Mouse (Mus musculus) stomach, embryonic 15.5 days (tissue): ENCODE data around the gene Glod4. TPM values are rescaled to one million over a fixed set of nuclear protein-coding genes. Genes with fewer than 3 reads are reported as not detected.
"Not testable (repeated sequence)": the region's sequence is repeated elsewhere in the genome, so short reads cannot be mapped to it uniquely, and the experiment has no call there.

ENCODE experiments used
- ATAC-seq: fragments of 200-750 bp; cut with Nextera tagmentation; 2 replicates; pipeline ENCODE4 v1.8.0; 2017; ENCODE audit warnings: low read depth, moderate number of reproducible peaks, moderate TSS enrichment; ENCODE audit not compliant: insufficient read depth, low FRiP score
- H3K27ac ChIP-seq: fragments of 300-500 bp; sonication (generic); 2 replicates; pipeline ENCODE4 v1.5.1; 2015; ENCODE audit warnings: mild to moderate bottlenecking, inconsistent platforms
- H3K27me3 ChIP-seq: fragments of 300-500 bp; sonication (generic); replicated peaks from 2 replicates; pipeline ENCODE4 v1.6.1; 2015; ENCODE audit warnings: inconsistent platforms
- H3K36me3 ChIP-seq: fragments of 300-500 bp; sonication (generic); 2 replicates; pipeline ENCODE4 v1.6.1; 2015; ENCODE audit warnings: inconsistent platforms
- H3K4me1 ChIP-seq: fragments of 300-500 bp; sonication (generic); 2 replicates; pipeline ENCODE4 v1.6.1; 2015; ENCODE audit warnings: inconsistent platforms
- H3K4me2 ChIP-seq: fragments of 300-500 bp; sonication (generic); 2 replicates; pipeline ENCODE4 v1.6.1; 2015; ENCODE audit warnings: mild to moderate bottlenecking, inconsistent platforms
- H3K4me3 ChIP-seq: fragments of 300-500 bp; sonication (generic); replicated peaks from 2 replicates; pipeline ENCODE4 v1.5.1; 2015; ENCODE audit warnings: inconsistent platforms
- H3K9ac ChIP-seq: fragments of 300-500 bp; sonication (generic); 2 replicates; pipeline ENCODE4 v1.6.1; 2015; ENCODE audit warnings: inconsistent platforms
- H3K9me3 ChIP-seq: fragments of 300-500 bp; sonication (generic); 2 replicates; pipeline ENCODE4 v1.6.1; 2016; ENCODE audit warnings: inconsistent platforms
- WGBS: fragments of 180-500 bp; shearing (Covaris S2); methylation state at CpG from one replicate; pipeline ENCODE4 v1.1.7; 2015; 5-methylcytosine and 5-hydroxymethylcytosine counted together
- polyA plus RNA-seq: library from polyadenylated mRNA; unstranded; fragments of >200 nt; fragmentation: Nextera tagmentation; extraction: Ambion mirVana; gene quantifications from 2 replicates; pipeline ENCODE4 v1.2.1, GENCODE M21; 2015

Gene Glod4
- polyA plus RNA-seq, 1 experiment from 2014 or later = 119 TPM

DNA sequence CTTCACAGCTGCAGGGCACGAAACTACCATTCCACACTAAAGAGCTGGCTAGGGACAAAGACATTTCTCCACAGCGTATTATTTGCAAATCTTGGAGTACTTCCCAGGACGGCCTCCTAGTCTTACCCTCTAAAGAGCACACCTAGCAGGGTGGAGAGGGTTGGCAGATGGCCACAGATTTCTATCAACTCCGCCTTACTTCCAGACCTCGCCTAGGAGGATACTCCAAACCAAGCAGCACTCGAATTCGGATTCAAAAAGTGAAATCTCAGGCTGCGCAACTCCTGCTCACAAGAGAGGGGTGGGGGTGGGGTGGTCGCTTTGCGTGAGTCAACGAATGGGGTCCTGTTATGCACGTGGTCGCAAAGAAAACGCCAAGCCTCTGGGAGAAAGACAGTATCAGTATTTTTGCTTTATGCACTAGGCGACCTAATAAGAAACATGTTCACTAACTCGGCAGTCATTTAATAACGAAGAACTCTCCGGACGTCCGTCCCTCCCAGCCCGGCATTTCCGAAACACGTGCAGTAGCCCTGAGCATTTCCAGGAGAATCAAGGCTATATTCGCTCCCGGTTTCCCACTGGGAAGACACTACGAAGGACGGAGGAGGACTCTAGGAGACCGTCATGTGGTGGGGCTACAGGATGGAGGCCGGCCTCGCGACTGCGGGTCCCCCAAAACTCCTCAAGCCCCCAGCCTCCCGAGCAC lies 26.7 kb downstream of the Glod4 start:
- Histone ChIP-seq H3K9ac (peak overlapping the region; percentile 82), H3K4me3 (peak overlapping the region; percentile 93), H3K4me1 (no peaks in the 10 kb centered on the region), H3K4me2 (peak overlapping the region; percentile 73), H3K9me3 (no peaks in the 10 kb centered on the region), H3K27me3 (no peaks in the 10 kb centered on the region), H3K36me3 (peaks cover 21% of the 10 kb centered on the region), H3K27ac (peak overlapping the region; percentile 96)
- peak; percentile 23 for ATAC-seq
- 2% methylated on average over 33 of the region's 33 CpGs for WGBS

DNA sequence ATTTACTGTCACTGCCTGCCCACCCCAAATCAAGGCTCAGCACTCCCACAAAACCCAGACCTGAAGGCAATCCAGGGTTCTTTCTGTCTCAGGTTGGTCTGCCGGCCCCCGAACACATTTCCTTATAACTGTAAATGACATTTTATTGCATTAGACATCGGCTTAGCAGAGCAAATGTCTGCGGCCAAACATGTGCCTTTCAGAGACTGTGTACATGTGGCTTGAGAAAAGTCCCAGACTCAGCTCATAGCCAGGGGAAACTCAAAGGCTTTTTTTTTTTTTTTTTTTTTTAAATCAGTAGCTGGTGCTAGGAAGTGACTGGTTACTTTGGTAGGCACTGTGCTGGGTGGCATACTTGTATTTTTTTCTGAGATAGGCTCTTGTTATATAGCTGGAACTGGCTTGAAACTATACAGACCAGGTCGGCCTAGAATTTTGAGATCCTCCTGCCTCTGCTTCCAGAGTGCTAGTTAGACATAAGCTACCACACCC lies 27.4 kb downstream of the Glod4 start:
- Histone ChIP-seq H3K36me3 (peaks cover 22% of the 10 kb centered on the region), H3K27me3 (no peaks in the 10 kb centered on the region), H3K9me3 (no peaks in the 10 kb centered on the region), H3K4me2 (peak overlapping the region; percentile 73), H3K4me1 (no peaks in the 10 kb centered on the region), H3K9ac (no peak overlapping the region), H3K27ac (peak overlapping the region; percentile 96), H3K4me3 (peak overlapping the region; percentile 93)
- ATAC-seq = no peak
- WGBS = 88% methylated on average over 5 of the region's 5 CpGs

DNA sequence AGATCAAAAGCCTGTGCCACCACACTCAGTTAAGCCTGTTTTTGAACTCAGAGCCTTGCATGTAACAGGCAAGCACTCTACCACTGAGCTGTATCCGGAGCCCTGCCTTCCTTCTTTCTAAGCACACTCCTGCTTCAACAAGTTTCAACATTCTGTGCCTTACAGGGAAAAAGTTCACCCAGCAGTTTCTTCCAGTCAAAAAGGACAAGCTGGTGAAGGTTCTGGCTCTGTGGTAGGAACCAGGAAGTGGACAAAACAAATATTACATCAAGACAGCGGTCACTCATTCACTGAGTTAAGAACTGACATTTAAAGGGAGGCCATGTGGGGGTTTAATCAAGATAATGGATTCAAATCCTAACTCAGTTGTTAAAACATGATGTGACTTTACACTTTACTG lies 28.5 kb downstream of the Glod4 start:
- Histone ChIP-seq H3K27ac (peak overlapping the region; percentile 68; the same call in 1 of the 2 replicates), H3K9ac (no peak overlapping the region), H3K27me3 (no peaks in the 10 kb centered on the region), H3K4me3 (no peak overlapping the region), H3K36me3 (peaks cover 22% of the 10 kb centered on the region), H3K4me2 (no peak overlapping the region), H3K9me3 (no peaks in the 10 kb centered on the region), H3K4me1 (peaks cover 3% of the 10 kb centered on the region; the same call in 1 of the 2 replicates)
- ATAC-seq = no peak
- WGBS = 81% methylated on average over 2 of the region's 2 CpGs

DNA sequence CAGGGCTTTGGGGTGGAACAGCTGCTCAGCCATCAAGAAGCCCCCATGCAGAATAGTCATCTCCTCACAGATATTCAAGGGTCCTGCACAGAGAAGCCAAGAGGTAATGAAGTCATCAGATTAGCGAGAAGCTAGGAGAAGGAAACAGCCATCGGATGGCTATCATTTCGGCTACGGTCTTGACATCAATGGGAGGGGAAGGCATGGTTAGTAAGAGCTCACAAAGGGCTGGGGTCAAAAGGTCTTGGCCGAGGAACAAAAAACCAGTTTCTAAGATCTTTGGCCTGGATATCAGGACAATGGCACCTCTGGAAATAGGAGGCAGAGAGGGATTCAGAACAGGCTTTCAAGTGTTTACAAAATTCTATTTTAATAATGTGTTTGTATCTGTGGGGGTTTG lies 29.7 kb downstream of the Glod4 start:
- no peaks in the 10 kb centered on the region for H3K27me3 ChIP-seq
- no peak overlapping the region for H3K4me2 ChIP-seq
- no peak for ATAC-seq
- 83% methylated on average over 5 of the region's 5 CpGs for WGBS
- peaks cover 9% of the 10 kb centered on the region; the same call in 1 of the 2 replicates for H3K4me1 ChIP-seq
- no peak overlapping the region for H3K4me3 ChIP-seq
- H3K9me3 ChIP-seq = no peaks in the 10 kb centered on the region
- peaks cover 25% of the 10 kb centered on the region for H3K36me3 ChIP-seq
- H3K9ac ChIP-seq = no peak overlapping the region
- H3K27ac ChIP-seq = no peak overlapping the region

DNA sequence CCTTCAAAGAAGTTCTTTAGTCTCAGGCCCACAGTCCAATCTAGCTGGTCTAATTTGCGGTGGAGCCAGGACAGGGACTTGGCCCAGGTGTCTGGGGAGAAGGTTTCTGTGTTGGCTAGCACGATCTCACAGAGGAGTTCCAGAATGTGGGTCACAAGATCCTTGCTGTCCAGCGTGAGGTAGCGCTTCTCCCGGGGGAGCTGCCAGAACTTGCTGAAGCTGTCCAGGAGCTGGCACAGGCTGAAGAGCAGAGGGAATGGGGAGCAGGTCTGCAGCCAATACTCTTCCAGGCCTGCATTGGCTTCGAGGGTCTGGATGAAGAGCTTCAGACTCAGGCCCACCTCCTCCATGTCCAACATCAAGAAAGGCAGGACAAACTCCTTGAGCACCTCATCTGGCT lies 31.9 kb downstream of the Glod4 start:
- H3K27me3 ChIP-seq, H3K4me1 ChIP-seq, H3K9me3 ChIP-seq, H3K27ac ChIP-seq, H3K9ac ChIP-seq, H3K4me3 ChIP-seq, H3K4me2 ChIP-seq, ATAC-seq: not testable (repeated sequence)
- WGBS = 92% methylated on average over 5 of the region's 6 CpGs
- H3K36me3 ChIP-seq = peaks cover 42% of the 10 kb centered on the region

DNA sequence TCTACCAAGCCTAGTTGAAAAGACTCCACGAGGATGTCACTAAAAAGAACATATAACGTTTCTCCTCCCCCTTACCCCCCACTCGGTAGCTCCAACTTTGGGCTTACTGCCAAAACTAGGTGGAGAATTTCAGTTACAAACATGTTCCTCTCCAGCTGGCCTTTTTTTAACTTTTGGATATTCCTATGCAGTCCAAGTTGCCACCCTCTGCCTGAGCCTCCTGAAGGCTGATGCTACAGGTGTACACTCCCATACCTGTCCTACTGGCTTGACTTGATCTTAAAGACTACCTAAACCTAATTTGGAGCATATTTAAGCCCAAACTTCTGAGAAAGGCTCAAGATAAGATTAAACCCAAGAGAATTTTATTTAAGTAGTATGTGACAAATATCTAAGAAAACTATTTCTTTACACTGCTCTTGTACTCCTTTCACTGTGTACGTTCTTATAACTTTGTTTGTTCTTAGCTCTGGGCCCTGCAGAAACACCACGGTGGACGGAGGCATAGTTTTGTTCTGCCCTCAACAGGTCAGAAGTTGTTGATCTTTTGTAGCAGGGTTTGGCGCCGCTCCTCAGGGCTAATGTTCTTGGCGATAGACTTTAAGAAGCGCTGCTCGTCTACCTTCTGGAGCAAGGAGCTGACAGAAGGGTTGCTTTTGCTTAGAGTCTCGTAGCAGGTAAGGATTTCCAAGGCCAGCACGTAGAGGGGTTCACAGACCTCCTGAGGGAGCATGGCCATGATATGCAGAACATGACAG lies 33.1 kb downstream of the Glod4 start:
- no peak overlapping the region; the same call in 1 of the 2 replicates for H3K27ac ChIP-seq
- no peak for ATAC-seq
- H3K9ac ChIP-seq = no peak overlapping the region
- H3K9me3 ChIP-seq = no peaks in the 10 kb centered on the region
- no peaks in the 10 kb centered on the region for H3K27me3 ChIP-seq
- peaks cover 9% of the 10 kb centered on the region; the same call in 1 of the 2 replicates for H3K4me1 ChIP-seq
- 65% methylated on average over 13 of the region's 13 CpGs for WGBS
- no peak overlapping the region for H3K4me3 ChIP-seq
- peaks cover 51% of the 10 kb centered on the region for H3K36me3 ChIP-seq
- H3K4me2 ChIP-seq = no peak overlapping the region

DNA sequence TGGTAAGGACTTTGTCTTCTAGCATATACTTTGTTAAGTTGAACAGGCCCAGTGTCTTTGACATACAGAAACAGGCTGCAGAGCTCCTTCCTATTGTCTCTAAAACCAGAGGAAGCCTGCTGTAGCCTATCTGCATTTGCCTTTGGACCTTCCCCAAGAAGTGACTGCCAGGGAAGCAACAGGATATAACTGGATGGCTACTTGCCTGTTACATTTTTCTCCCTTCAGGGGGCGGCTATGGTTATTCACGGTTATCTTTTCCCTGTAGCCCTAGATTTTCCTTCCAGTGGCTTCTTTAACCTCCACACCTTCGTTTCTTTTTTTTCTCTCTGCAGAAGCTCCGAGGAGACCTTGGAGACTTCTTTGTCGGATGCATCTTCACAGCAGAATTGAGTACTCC lies 36.7 kb downstream of the Glod4 start:
- Histone ChIP-seq H3K4me1 (peaks cover 9% of the 10 kb centered on the region; the same call in 1 of the 2 replicates), H3K9me3 (no peaks in the 10 kb centered on the region), H3K4me3 (no peak overlapping the region), H3K36me3 (peaks cover 36% of the 10 kb centered on the region), H3K27me3 (no peaks in the 10 kb centered on the region), H3K9ac (no peak overlapping the region), H3K27ac (no peak overlapping the region), H3K4me2 (no peak overlapping the region)
- WGBS = 87% methylated on average over 5 of the region's 5 CpGs
- no peak for ATAC-seq

DNA sequence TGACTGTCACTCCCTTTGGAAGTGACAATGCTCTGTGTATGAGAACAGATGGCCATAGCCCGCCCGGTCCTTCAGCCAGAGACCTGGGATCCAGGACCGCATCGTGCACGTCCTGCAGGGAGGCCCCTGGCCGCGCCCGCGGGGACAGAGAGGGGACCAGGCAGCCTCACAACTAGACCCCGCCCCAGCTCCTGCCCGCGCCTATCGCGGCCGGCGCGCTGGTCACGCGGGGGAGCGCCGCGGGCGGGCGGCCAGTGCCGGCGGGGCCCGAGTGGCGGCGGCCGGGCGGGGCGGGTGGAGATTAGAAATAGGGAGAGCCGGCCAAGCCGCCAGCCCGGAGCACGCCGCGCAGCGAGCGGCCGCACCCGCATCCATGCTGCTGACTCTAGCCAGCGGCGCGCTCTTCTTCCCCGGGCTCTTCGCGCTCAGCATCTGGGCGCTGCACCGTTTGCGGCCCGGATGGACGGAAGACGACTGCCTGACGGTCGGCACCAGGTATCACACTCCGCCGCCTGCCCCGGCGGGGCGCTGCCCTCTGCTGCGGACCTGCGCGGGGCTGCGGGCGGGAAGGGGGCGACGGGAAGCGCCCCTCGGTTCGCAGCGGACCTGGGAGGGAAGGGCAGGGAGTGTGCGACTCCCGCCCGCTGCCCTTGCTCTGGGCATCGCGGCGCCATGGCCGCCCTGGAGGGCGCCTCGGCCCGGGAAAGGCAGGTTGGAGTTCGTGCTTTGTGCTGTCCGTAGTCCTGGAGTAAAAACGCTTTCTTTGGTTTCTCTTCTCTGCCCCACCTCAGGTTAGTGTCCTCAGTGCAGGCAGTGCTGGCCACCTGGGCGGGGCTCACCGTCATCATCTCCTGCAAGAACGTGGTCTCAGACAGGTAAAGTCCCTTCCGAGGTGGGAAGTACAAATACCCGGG lies 41.5 kb downstream of the Glod4 start:
- peak overlapping the region; percentile 86 for H3K27ac ChIP-seq
- no peaks in the 10 kb centered on the region for H3K27me3 ChIP-seq
- H3K36me3 ChIP-seq = peaks cover 16% of the 10 kb centered on the region; the same call in 1 of the 2 replicates
- no peaks in the 10 kb centered on the region for H3K4me1 ChIP-seq
- H3K4me3 ChIP-seq = peak overlapping the region; percentile 96
- under 1% methylated on average over 90 of the region's 90 CpGs for WGBS
- peak overlapping the region; percentile 96 for H3K9ac ChIP-seq
- peak overlapping the region; percentile 84 for H3K4me2 ChIP-seq
- no peaks in the 10 kb centered on the region for H3K9me3 ChIP-seq
- peak; percentile 98 for ATAC-seq

DNA sequence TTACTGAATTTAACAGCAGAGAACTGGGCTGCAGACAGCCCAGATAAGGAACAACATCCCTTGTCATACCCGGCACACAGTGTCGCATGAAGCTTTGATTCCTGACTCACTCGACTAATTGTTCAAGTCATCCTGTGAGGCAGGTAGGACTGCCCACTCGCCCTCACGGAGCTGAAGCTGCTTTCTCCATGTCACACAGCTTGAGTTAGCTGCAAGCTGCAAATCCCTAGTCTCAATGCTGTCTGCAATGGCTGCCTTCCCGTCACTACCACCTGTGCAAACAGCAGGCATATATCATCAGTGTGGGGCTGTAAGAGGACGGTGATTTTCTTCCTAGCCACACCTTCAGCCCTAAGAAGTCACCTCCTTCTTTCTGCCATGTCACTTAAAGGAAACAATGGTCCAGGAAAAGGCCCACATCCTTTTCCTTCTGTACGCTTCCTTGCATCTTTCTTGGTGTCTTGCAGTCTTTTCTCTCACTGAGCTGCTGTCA lies 46.5 kb downstream of the Glod4 start:
- no peak for ATAC-seq

DNA sequence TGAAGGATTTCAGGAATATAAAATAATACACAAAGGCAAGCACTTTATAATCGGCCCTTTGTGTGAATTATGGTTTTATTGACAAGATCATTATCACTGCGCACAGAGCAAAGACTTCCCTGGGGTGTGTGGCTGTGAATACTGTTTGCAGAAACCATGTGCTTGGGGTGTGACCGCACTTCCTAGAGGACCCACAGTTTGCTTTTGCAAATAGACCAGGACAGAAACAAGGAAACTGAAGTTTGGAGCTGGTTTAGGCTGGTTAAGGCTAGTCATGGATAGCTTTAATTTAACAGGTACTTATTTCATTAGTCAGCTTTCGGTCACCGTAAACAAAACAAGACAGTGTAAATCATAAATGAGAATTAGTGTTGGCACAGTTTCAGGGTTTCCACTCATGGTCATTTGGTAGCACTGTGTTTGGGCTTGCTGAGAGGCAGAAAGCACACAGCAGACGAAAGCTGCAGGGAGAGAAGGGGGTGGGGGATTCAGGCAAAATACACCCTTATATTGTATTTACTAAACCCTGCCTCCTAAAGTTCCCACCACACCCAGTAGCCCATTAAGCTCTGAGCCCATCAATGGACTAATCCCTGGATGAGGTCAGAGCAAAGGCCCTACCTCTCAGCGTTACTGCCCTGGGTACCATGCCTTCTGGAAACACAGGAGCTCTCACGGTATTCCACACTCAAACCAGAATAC lies 47.1 kb downstream of the Glod4 start:
- no peak overlapping the region for H3K9ac ChIP-seq
- ATAC-seq = peak; percentile 90
- peaks cover 4% of the 10 kb centered on the region; the same call in 1 of the 2 replicates for H3K4me1 ChIP-seq
- H3K4me2 ChIP-seq = peak overlapping the region; percentile 12; the same call in 1 of the 2 replicates
- peak overlapping the region; percentile 87 for H3K27ac ChIP-seq
- H3K36me3 ChIP-seq = no peaks in the 10 kb centered on the region
- no peak overlapping the region for H3K4me3 ChIP-seq
- H3K9me3 ChIP-seq = no peaks in the 10 kb centered on the region
- H3K27me3 ChIP-seq = no peaks in the 10 kb centered on the region
- WGBS = 49% methylated on average over 8 of the region's 8 CpGs

More for the DNA sequence above, 46.5 kb downstream of the Glod4 start:
- peak overlapping the region; percentile 12; the same call in 1 of the 2 replicates for H3K4me2 ChIP-seq
- WGBS = 35% methylated on average over 8 of the region's 8 CpGs
- H3K27ac ChIP-seq = peak overlapping the region; percentile 87
- H3K9ac ChIP-seq = no peak overlapping the region
- H3K4me1 ChIP-seq = peaks cover 4% of the 10 kb centered on the region; the same call in 1 of the 2 replicates
- no peaks in the 10 kb centered on the region for H3K36me3 ChIP-seq
- H3K27me3 ChIP-seq = no peaks in the 10 kb centered on the region
- H3K4me3 ChIP-seq = no peak overlapping the region; the same call in 1 of the 2 replicates
- no peaks in the 10 kb centered on the region for H3K9me3 ChIP-seq

DNA sequence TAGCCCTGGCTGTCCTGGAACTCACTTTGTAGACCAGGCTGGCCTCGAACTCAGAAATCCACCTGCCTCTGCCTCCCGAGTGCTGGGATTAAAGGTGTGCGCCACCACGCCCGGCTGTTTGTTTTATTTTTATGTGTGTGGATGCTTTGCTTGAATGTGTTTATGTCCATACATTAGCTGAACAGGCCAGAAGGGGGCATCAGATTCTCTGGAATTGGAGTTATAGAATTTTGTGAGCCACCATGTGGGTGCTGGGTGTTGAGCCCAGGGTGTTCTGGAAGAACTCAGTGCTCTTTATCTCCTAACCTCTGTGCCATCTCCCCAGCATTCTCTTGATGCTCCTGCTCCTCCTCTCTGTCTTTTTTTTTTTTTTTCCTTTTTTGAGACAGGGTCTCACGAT lies 56.6 kb downstream of the Glod4 start:
- Histone ChIP-seq H3K27ac (no peak overlapping the region), H3K9ac (no peak overlapping the region), H3K4me2 (no peak overlapping the region), H3K9me3 (no peaks in the 10 kb centered on the region), H3K4me1 (no peaks in the 10 kb centered on the region), H3K4me3 (no peak overlapping the region), H3K36me3 (no peaks in the 10 kb centered on the region), H3K27me3 (no peaks in the 10 kb centered on the region)
- 77% methylated on average over 6 of the region's 6 CpGs for WGBS
- no peak for ATAC-seq
